Mouse (Mus musculus): ENCODE results near the gene Hddc2.

DNA sequence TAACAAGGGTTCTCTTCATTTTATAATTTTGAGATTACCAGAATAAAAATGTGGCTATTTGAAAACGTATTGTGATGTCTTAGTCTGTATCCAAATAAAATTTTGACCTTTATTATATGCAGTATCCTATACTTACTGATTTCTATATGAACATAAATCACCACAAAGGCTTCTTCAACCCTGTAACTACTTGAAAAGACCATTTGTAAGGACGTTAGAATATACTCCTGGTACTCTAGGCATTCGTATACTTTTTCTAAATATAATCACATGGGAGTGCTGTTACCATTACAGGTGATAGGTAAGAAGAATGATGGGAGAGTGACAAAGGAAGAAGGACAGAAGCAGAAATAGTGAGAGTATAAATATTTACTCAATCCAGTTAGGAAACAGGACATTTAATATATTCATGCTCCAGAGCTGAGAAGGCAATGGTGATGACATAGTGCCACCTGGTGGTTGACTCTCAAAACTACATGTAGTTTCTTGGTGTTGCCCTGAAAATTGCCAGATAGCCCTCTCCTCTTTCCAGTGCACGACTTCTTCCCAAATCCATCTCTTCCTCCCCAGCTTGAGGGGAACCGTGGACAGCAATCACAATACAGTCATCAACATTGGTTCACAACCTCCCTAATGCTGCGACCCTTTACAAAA, 14.1 kb upstream of the Hddc2 start:
- TF ChIP-seq CTCF (IDR thresholded peaks at IDR 0.05; ENCODE audit: borderline replicate concordance, insufficient read depth, low read depth, low read length) (peak; percentile 72), POLR2A (IDR thresholded peaks at IDR 0.05; ENCODE audit: borderline replicate concordance, insufficient read depth, low read length) (no peak)

Data from cerebellum, adult 2 months (tissue).